Mouse (Mus musculus) lung, adult 2 months (tissue): ENCODE data around the gene Cog5.

Experiments
- CTCF ChIP-seq: fragments of 200-500 bp; IDR thresholded peaks from 2 replicates; pipeline ENCODE4 v1.5.1; 2011; ENCODE audit warnings: mild to moderate bottlenecking, low read length, control low read depth; ENCODE audit not compliant: insufficient read depth
- POLR2A ChIP-seq: fragments of 200-500 bp; IDR thresholded peaks from 2 replicates; pipeline ENCODE4 v1.6.1; 2011; ENCODE audit warnings: low read depth, mild to moderate bottlenecking, control low read depth, low read length, borderline replicate concordance; ENCODE audit errors: extremely low read depth

- TF ChIP-seq CTCF, result no peak
- no peak for TF ChIP-seq POLR2A
Observed at GRCm38 (mm10) chr12:31712233-31712632, 57.6 kb downstream of the Cog5 start.
